Mouse (Mus musculus): ENCODE measurements around the gene Frzb. TPM values are rescaled to one million over a fixed set of nuclear protein-coding genes. Genes with fewer than 3 reads are reported as not detected.

The Frzb gene
- polyA plus RNA-seq (2012; rRNA removed), result 0.27 and 0.47 TPM in 2 replicates

GRCm38 (mm10) chr2:80447291-80447791 lies at the start of gene Frzb:
Frzb (minus strand) TSS chr2:80447625.

Other genes with a start within 250 kb of the Frzb start
- not detected in 2 replicates for gene Prdx6b, start 155.2 kb downstream of the Frzb start, polyA plus RNA-seq (2012; rRNA removed)
- gene Dnajc10, start 132.2 kb downstream of the Frzb start, polyA plus RNA-seq (2012; rRNA removed), result 9.9 and 12.3 TPM in 2 replicates
- gene Nckap1, start 133.8 kb upstream of the Frzb start, polyA plus RNA-seq (2012; rRNA removed), result 6.4 and 9.0 TPM in 2 replicates
- gene Dusp19, start 169.4 kb upstream of the Frzb start, polyA plus RNA-seq (2012; rRNA removed), result 1.2 and 1.5 TPM in 2 replicates
- gene Nup35, start 169.6 kb upstream of the Frzb start, polyA plus RNA-seq (2012; rRNA removed), result 4.3 and 7.2 TPM in 2 replicates